Mouse (Mus musculus) forebrain, postnatal 0 days (tissue): ENCODE measurements around the gene Dydc1. TPM values are rescaled to one million over a fixed set of nuclear protein-coding genes. Genes with fewer than 3 reads are reported as not detected.

Experiments used
- ATAC-seq: fragments of 200-750 bp; cut with Nextera tagmentation; 2 replicates; pipeline ENCODE4 v1.8.0; 2017; ENCODE audit warnings: mild to moderate bottlenecking, moderate library complexity
- DNase-seq: peaks from one replicate; pipeline ENCODE4 v3.0.0-alpha.2; 2015
- H3K27ac ChIP-seq: fragments of 300-500 bp; sonication (generic); 2 replicates; pipeline ENCODE4 v1.5.1; 2014; ENCODE audit warnings: low read depth, mild to moderate bottlenecking, antibody characterized with exemption, low read length, moderate library complexity, mixed read lengths
- H3K27me3 ChIP-seq: fragments of 300-500 bp; sonication (generic); 2 replicates; pipeline ENCODE4 v1.6.1; 2014; ENCODE audit warnings: mild to moderate bottlenecking, low read length, mixed read lengths; ENCODE audit not compliant: insufficient read depth
- H3K36me3 ChIP-seq: fragments of 300-500 bp; sonication (generic); 2 replicates; pipeline ENCODE4 v1.6.1; 2014; ENCODE audit warnings: mild to moderate bottlenecking, moderate library complexity; ENCODE audit not compliant: insufficient read depth
- H3K4me1 ChIP-seq: fragments of 300-500 bp; sonication (generic); 2 replicates; pipeline ENCODE4 v1.6.1; 2014; ENCODE audit warnings: antibody characterized with exemption; ENCODE audit not compliant: insufficient read depth
- H3K4me2 ChIP-seq: fragments of 300-500 bp; sonication (generic); 2 replicates; pipeline ENCODE4 v1.6.1; 2014; ENCODE audit warnings: low read depth, mild to moderate bottlenecking, moderate library complexity
- H3K4me3 ChIP-seq: fragments of 300-500 bp; sonication (generic); 2 replicates; pipeline ENCODE4 v1.5.1; 2014; ENCODE audit warnings: low read depth, low read length, mixed read lengths
- H3K9ac ChIP-seq: fragments of 300-500 bp; sonication (generic); 2 replicates; pipeline ENCODE4 v1.6.1; 2014; ENCODE audit warnings: mild to moderate bottlenecking
- H3K9me3 ChIP-seq: fragments of 300-500 bp; sonication (generic); 2 replicates; pipeline ENCODE4 v1.6.1; 2016; ENCODE audit warnings: low read length
- CTCF ChIP-seq: sonication (generic); IDR thresholded peaks from 2 replicates; pipeline ENCODE4 v1.5.1; 2016; ENCODE audit warnings: antibody characterized with exemption, control low read depth, low read depth
- WGBS: fragments of 180-500 bp; shearing (Covaris S2); extraction: QIAGEN DNeasy Blood & Tissue Kit; methylation state at CpG from one replicate; pipeline ENCODE4 v1.1.7; 2014; 5-methylcytosine and 5-hydroxymethylcytosine counted together
- polyA plus RNA-seq: library from polyadenylated mRNA; unstranded; fragments of >200 nt; fragmentation: Nextera tagmentation; extraction: Ambion mirVana; gene quantifications from 2 replicates; pipeline ENCODE4 v1.2.1, GENCODE M21; 2015
- total RNA-seq: library from RNA; depleted of rRNA; stranded (reverse); fragments of >200 nt; gene quantifications from 2 replicates; pipeline ENCODE4 v1.2.3, GENCODE M21; 2014

Dydc1 gene
- total and polyA plus RNA-seq, 2 experiments from 2014 or later: 0.45 TPM; not detected in 1

GRCm38 (mm10) chr14:41096296-41096860 is 23.7 kb downstream of the Dydc1 start:
- ATAC-seq: no peak
- no peaks in the 10 kb centered on the region for H3K36me3 ChIP-seq
- no peak overlapping the region for H3K9ac ChIP-seq
- no peak overlapping the region for H3K4me3 ChIP-seq
- H3K4me2 ChIP-seq: no peak overlapping the region
- DNase-seq: no peak
- H3K27ac ChIP-seq: no peak overlapping the region
- WGBS: 90% methylated on average over 3 of the region's 3 CpGs
- TF ChIP-seq CTCF: no peak
- no peaks in the 10 kb centered on the region for H3K9me3 ChIP-seq
- no peaks in the 10 kb centered on the region for H3K4me1 ChIP-seq
- H3K27me3 ChIP-seq: no peaks in the 10 kb centered on the region

- WGBS: 93% methylated on average over 1 of the region's 1 CpGs
- H3K36me3 ChIP-seq: no peaks in the 10 kb centered on the region
- no peaks in the 10 kb centered on the region for H3K9me3 ChIP-seq
- no peak overlapping the region for H3K4me3 ChIP-seq
- ATAC-seq (no peak), DNase-seq (no peak)
- no peak overlapping the region for H3K27ac ChIP-seq
- H3K4me1 ChIP-seq: no peaks in the 10 kb centered on the region
- no peaks in the 10 kb centered on the region for H3K27me3 ChIP-seq
- no peak overlapping the region for H3K4me2 ChIP-seq
- TF ChIP-seq CTCF: no peak
- no peak overlapping the region for H3K9ac ChIP-seq
Measured at GRCm38 (mm10) chr14:41098726-41099125, 26.0 kb downstream of the Dydc1 start.

GRCm38 (mm10) chr14:41100712-41101111 is 28.0 kb downstream of the Dydc1 start:
- WGBS: 87% methylated on average over 3 of the region's 3 CpGs
- TF ChIP-seq CTCF: no peak
- Histone ChIP-seq H3K9me3 (no peaks in the 10 kb centered on the region), H3K36me3 (no peaks in the 10 kb centered on the region), H3K4me1 (no peaks in the 10 kb centered on the region), H3K4me2 (no peak overlapping the region), H3K4me3 (no peak overlapping the region), H3K27ac (no peak overlapping the region), H3K27me3 (no peaks in the 10 kb centered on the region), H3K9ac (no peak overlapping the region)
- no peak for DNase-seq
- no peak for ATAC-seq

- ATAC-seq: no peak
- H3K9ac ChIP-seq: no peak overlapping the region
Measured at GRCm38 (mm10) chr14:41101242-41101641, 28.5 kb downstream of the Dydc1 start.

GRCm38 (mm10) chr14:41102269-41102668 is 29.6 kb downstream of the Dydc1 start:
- H3K27ac ChIP-seq: no peak overlapping the region
- WGBS: 86% methylated on average over 2 of the region's 2 CpGs
- no peak for TF ChIP-seq CTCF
- no peak overlapping the region for H3K4me3 ChIP-seq
- H3K9me3 ChIP-seq: no peaks in the 10 kb centered on the region
- H3K27me3 ChIP-seq: no peaks in the 10 kb centered on the region
- no peak for ATAC-seq
- no peak for DNase-seq
- H3K4me2 ChIP-seq: no peak overlapping the region
- H3K36me3 ChIP-seq: no peaks in the 10 kb centered on the region
- H3K4me1 ChIP-seq: no peaks in the 10 kb centered on the region
- no peak overlapping the region for H3K9ac ChIP-seq

More at GRCm38 (mm10) chr14:41101242-41101641, 28.5 kb downstream of the Dydc1 start:
- Histone ChIP-seq H3K4me3 (no peak overlapping the region), H3K36me3 (no peaks in the 10 kb centered on the region), H3K9me3 (no peaks in the 10 kb centered on the region), H3K27me3 (no peaks in the 10 kb centered on the region), H3K4me1 (no peaks in the 10 kb centered on the region), H3K4me2 (no peak overlapping the region), H3K27ac (no peak overlapping the region)
- DNase-seq: no peak
- no peak for TF ChIP-seq CTCF
- WGBS: 84% methylated on average over 5 of the region's 5 CpGs

- no peak within 1 kb of the TSS for H3K4me2 ChIP-seq
- H3K9ac ChIP-seq: no peak within 1 kb of the TSS
- 81% methylated on average over 10 of the region's 10 CpGs for WGBS
- H3K9me3 ChIP-seq: no peaks in the 10 kb centered on the region
- no peak for TF ChIP-seq CTCF
- H3K4me3 ChIP-seq: no peak within 1 kb of the TSS
- ATAC-seq: no peak
- H3K4me1 ChIP-seq: no peaks in the 10 kb centered on the region
- no peak within 1 kb of the TSS for H3K27ac ChIP-seq
- no peaks in the 10 kb centered on the region for H3K27me3 ChIP-seq
- no peak for DNase-seq
- H3K36me3 ChIP-seq: no peaks in the 10 kb centered on the region
Measured at GRCm38 (mm10) chr14:41104853-41105444, 32.2 kb downstream of the Dydc1 start, which contains the start of gene Mat1a. Gene Mat1a (plus strand): TSS chr14:41105035.

- Histone ChIP-seq H3K4me1 (no peaks in the 10 kb centered on the region), H3K4me2 (no peak overlapping the region), H3K9ac (no peak overlapping the region), H3K27ac (no peak overlapping the region), H3K4me3 (no peak overlapping the region), H3K9me3 (no peaks in the 10 kb centered on the region), H3K27me3 (no peaks in the 10 kb centered on the region), H3K36me3 (no peaks in the 10 kb centered on the region)
- TF ChIP-seq CTCF: no peak
- DNase-seq: no peak
- 85% methylated on average over 7 of the region's 7 CpGs for WGBS
- no peak for ATAC-seq
Measured at GRCm38 (mm10) chr14:41111031-41111668, 38.4 kb downstream of the Dydc1 start.
